Mouse (Mus musculus): Measurements from ENCODE around the gene Prkag1.

DNA sequence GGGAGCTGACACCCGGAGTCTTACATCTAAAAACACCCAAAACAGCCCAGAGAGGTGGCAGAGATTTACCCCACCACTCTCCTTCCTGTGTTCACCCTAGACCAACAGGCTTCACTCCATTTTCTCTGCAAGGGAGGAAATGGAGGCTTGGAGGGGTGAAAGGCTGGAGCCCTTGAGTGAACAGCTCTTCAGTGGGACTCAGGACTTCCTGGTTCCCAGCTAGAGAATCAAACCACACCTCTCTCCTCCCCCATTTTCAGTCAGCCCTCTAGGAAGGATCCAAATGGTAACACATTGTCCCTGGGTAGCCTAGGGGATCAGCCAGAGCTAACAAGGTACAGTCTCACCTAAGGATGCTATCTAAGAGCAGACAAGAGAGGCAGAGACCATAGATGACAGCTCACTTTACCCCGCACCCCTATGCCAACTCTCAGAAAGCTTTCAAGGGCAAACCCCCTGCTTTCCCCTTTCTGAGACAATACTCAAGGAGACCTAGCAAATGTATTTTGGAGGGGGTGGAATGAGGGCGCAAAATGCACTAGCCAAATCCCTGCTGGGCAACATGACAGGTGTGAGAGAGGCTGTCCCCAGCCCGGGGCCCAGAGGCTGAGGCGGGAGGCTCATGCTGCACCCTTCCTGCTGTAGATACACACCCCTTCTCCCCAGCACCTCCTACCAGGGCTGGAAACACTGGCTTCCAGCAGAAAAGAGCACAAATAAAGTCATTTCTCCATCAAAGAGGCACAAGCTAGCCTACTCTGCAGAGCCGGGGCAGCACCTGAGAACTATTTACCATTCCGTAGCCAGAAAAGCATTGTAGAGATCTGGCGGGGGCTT, 38.2 kb upstream of the Prkag1 start:
- TF ChIP-seq CTCF (IDR thresholded peaks at IDR 0.05; ENCODE audit: insufficient read depth, low read depth, low read length) (no peak), POLR2A (IDR thresholded peaks at IDR 0.05; ENCODE audit: insufficient read depth, low read depth, low read length) (no peak)

Data from olfactory bulb, adult 2 months (tissue).